Mouse (Mus musculus): Measurements from ENCODE around the gene Mgat5. TPM values are rescaled to one million over a fixed set of nuclear protein-coding genes. Genes with fewer than 3 reads are reported as not detected.

Mgat5 gene
- total RNA-seq, 2 experiments from 2014 or later, result 18.3 to 24.9 TPM

DNA sequence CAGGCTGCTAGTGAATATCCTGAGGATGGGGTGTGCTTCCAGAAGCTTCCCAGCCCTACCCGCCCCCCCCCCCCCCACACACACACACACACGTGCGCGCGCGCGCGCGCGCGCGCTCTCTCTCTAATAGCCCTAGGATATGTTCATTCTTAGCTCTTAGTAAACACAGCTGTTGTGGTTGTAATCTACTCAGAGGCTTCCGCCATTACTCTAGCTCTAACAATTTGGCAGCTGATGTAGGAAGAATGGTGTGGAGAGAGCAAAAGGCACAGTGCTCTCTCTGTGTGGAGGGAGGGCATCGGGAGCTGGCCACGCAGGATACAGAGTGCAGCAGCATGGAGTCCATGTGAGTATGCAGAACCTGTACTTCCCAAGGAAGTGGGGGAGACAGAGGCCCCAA, 216.0 kb downstream of the Mgat5 start:
- DNase-seq (ENCODE audit: low spot score in 2 of 2), result no peak

DNA sequence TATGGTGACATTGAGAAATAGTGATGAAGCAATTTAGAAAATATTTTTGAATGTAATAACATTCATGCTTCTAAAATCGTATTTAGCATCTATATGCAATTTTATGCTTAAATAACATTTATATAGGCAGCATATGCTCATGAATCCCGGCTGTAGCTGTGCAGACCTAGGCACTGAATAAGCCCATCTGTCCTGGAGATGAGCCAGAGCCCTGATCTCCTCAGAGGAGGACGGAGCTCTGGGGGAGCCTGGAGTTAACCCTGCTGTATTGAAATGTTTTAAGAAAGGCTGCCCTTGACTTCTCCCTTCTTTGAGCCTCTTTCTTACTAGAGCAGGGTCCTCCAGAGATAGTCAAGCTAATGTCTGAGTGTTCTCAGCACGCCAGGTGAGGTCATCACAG, 217.8 kb downstream of the Mgat5 start:
- DNase-seq (ENCODE audit: low spot score in 2 of 2), result no peak

- DNase-seq (ENCODE audit: low spot score in 2 of 2), result no peak
Observed at GRCm38 (mm10) chr1:127425021-127425532, 220.3 kb downstream of the Mgat5 start.

DNA sequence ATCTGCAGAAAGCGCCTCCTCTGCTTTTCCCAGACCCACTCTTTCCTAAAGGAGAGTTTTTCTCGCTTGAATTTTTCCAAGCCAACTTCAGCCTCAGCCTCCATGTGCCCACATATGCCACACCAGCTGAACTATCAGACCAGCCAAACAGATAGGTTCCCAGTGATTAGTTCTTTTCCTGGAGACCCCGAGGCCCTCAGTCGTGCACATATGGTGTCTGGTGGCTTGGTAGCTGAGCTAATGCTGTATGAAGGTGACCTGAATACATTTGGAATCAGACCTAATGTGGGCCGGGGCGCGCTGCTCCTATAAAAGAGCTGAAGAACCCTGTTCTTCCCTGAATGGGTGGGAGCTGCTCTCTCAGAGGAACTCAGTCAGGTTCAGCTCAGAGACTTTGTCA, 225.5 kb downstream of the Mgat5 start:
- no peak for DNase-seq (ENCODE audit: low spot score in 2 of 2)

GRCm38 (mm10) chr1:127434829-127435228, 230.0 kb downstream of the Mgat5 start:
- DNase-seq (ENCODE audit: low spot score in 2 of 2), result no peak

GRCm38 (mm10) chr1:127437091-127437490, 232.3 kb downstream of the Mgat5 start:
- no peak for DNase-seq (ENCODE audit: low spot score in 2 of 2)

- no peak for DNase-seq (ENCODE audit: low spot score in 2 of 2)
Observed at GRCm38 (mm10) chr1:127439452-127439891, 234.7 kb downstream of the Mgat5 start.

DNA sequence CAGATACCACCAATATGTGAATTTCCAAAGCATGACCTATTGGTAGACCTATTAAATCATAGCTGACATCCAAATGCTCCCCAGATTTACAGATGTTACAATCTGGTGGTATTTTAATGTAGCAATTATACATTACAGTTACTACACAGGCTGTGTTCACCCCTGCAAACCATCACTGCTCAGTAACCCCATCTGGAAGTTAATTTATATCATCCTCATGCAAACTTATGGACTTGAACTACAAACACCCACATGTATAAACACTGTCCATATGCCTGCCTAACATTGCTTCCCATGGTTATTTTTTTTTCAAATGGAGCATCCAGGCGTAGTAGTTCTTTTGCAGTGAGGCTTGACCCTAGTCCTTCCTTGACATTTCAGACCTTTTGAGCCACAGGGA, 236.2 kb downstream of the Mgat5 start:
- DNase-seq (ENCODE audit: low spot score in 2 of 2), result no peak

DNA sequence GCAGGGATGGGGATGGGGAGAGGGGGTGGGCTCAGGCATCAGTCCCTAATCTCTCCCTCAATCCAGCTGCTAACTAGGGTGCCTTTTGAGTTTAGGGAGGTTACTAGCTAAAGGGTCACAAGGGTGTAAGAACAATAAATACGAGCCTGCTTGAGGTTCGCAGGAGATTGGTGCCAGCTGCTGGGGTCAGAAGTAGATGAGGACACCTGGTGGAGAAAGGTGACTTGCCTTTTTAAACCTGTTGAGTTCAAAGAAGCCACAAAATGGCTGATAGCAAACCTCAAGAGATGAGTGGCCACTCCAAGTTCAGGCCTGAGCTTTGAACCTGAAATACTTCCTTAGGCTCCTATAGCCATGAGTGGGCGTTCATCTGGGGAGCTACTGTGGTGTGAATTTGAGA, 236.9 kb downstream of the Mgat5 start:
- no peak for DNase-seq (ENCODE audit: low spot score in 2 of 2)

DNA sequence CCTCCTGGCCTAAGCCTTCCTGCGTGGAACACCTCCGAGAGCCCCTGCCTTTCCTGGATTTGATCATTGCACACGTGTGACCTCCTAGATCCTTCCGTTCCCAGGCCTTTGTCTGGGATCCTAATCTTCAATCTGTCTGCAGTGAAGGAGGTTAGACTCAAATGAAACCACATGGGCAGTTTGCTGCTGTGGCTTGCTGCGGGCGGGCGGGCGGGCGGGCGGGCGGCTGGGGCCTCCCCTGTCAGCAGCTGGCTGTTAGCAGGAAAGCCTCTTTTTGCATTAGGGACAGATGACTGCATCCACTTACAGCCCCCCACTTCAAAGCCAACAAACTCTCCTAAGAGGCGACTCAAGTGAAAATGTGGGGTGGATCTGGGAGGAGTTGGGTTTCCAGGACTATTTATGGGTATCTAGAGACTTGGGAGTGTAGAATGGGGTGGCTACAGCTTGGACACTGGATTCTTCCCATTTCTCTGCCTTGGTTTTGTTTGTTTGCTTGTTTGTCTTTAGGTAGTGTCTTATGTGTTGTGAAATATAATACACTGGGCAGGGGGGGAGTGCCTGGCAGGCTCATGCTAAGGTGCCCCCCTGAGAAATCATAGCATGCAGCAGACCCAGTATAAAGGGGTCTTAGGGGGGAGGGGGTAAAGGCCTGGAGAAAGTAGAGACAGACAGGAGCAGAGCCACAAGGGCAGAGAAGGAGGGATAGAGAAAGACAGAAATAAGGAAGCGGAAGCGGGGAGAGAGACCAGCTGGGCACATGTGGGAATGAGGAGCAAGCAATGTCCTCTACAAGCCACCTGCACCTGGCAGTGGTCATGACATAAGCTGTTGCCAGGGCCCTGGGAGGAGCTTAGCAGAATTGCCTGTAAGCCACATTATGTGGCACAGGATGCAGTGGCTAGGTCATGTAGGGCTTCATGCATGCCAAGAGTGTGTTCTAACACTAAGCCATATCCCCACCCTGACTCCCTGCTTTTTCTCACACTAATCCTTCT, 238.4 kb downstream of the Mgat5 start:
- no peak for DNase-seq (ENCODE audit: low spot score in 2 of 2)

DNA sequence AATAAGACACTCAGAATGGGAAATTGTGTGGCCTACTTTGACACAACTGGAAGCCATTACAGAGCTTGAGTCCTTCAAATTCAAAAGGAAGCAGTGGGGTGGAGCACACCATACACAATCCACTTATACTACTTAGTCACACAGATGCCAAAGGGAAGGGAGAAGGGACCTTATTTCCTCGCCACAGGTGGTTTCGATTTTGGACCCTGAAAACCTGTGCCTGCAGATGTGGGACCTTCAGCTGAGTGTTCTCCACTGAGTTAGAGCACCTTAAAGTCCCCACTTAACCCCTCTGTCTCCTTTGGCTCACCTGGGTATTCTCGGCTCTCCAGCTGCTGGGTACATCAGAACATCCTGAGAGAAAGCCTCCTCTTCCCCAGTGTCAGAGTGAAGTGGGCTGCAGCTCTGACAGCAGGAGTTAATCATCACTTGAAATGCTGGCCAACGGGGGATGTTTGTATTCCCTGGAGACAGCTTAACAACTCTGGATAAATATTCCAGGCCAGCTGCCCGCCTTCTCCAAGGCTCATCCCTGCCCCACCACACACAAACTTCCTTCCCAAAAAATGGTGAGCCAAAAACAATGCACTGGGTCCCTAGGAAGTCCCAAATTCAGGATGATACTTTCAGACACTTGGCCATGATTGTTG, 240.1 kb downstream of the Mgat5 start:
- DNase-seq (ENCODE audit: low spot score in 2 of 2), result no peak

DNA sequence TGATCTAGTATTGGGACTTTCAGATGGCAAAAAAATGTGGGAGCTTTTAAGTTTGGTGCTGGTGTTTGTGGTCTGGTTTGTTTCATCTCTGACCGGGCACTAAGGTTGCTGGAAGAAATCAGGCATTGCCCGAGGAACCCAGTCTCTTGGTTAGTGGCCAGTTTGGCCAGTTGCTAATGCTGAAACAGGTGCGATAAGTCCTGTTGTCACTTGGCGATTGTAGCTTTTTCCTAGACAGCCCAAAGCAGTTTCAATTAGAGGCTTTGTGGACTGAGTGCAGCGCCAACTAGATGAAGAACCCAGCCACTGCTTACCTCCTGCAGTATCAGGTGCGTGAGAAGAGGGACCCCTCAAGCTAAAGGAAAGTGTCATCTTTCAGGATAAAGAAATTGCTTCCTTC, 248.6 kb downstream of the Mgat5 start:
- DNase-seq (ENCODE audit: low spot score in 2 of 2), result no peak

DNA sequence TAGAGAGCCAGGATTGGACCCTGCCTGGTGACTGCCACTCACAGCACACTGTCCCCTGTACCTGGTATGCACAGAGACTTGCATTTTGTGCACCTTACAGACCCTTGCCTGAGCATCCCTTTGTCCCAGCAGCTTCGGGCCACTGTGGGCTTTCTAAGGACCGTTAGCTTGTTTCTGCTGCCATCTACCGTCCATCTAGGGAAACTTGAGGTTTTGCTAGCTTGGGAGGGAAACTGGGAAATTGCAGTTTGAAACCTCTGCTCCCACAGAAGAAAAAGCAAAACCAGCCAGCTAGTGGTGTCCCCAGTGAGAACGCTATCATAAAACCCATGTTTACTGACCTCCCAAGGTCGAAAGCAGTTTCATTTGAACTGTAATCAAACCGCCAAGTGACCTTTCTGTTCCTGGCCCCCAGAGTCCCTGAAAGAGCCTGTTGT, 254.2 kb downstream of the Mgat5 start:
- peak in 1 of 2 experiments; percentile 16 for DNase-seq (ENCODE audit: low spot score in 2 of 2)

DNA sequence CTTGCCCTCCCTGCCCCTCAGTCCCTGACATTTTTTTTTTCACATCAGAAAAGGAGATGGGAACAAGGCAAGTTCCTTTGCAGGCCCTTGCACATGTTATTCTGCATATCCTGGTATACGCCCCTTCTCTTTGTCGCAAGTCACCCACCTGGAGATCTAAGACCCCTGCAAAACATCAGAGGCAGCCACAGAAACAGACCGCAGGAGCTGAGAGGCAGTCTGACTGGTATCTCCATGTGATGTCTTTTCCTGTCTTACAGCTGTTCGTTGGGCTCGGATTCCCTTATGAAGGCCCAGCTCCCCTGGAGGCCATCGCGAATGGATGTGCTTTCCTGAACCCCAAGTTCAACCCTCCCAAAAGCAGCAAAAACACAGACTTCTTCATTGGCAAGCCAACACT, 254.8 kb downstream of the Mgat5 start:
- no peak for DNase-seq (ENCODE audit: low spot score in 2 of 2)

DNA sequence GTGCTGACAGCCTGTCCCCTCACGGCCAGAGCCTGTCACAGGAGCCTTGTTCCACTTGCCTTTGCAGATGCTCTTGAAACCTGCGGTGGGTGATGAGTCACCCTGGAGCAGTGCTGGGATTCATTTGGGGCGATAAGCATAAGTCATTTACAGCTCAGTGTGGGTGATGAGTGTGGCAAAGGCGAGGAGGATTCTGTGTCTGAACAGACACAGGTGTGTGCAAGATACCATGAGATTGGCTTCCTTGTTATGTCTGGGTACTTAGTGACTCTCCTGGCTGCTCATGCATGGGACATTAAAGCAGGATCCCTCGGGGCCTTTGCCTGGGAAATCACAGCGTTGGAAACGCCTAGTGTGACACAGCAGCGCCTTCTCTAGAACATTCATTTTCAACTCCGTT, 256.2 kb downstream of the Mgat5 start:
- DNase-seq (ENCODE audit: low spot score in 2 of 2), result no peak

DNA sequence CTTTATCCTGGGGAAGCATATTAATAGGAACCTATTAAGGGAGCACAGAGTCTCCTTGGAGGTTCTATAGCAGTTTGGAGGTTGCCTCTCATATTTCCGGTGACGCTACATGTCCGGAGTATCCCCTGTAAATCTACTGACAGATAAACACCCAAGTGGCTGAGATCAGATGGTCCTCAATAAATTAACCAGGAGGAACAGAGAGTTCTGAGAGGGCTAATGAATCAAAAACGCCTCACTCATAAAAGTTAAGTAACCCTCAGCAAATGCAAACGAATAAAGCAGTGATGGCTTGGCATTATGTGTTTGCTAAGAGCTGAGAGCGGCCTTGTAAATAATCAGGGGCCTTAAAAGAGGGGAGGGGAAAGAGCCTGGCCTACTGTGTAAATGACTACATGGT, 259.2 kb downstream of the Mgat5 start:
- DNase-seq (ENCODE audit: low spot score in 2 of 2), result no peak

GRCm38 (mm10) chr1:127465292-127465691, 260.5 kb downstream of the Mgat5 start:
- DNase-seq (ENCODE audit: low spot score in 2 of 2), result no peak

DNA sequence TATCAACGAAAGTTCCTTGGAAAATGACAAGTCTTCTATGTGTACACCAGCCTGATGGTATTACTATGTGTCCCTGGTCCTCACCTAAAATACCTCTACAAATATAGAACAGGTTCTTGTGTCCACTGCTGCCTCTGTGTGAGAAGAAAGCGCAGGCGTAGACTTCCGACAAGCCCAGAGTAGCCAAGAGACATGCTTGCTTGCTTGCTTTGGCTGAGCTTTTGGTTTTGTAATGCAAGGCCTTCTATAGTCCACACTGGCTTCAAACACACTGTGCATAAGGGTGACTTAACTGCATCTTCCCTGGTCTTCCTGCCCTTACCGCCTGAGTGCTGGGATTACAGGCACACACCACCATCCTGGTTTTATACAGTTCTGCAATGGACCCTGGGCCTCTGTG, 262.4 kb downstream of the Mgat5 start:
- no peak for DNase-seq (ENCODE audit: low spot score in 2 of 2)

DNA sequence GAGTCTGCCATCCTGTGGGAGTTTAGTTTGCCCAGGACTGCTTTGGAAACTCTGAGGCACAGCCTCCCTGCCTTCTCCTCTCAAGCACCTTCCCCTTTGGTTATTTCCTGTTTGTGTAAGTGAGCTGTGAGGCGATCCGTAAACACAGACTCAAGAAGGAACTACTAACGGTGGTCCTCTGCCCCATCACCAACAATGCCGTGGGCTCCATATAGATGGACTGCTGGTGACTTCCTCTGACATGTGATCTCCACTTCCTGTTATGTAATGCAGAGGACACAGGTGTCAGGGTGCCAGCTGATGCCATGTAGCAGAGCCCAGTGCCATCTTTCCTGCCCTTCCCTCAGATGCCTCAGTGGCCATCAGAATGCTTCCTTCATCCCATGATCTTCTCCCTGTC, 265.4 kb downstream of the Mgat5 start:
- no peak for DNase-seq (ENCODE audit: low spot score in 2 of 2)

DNA sequence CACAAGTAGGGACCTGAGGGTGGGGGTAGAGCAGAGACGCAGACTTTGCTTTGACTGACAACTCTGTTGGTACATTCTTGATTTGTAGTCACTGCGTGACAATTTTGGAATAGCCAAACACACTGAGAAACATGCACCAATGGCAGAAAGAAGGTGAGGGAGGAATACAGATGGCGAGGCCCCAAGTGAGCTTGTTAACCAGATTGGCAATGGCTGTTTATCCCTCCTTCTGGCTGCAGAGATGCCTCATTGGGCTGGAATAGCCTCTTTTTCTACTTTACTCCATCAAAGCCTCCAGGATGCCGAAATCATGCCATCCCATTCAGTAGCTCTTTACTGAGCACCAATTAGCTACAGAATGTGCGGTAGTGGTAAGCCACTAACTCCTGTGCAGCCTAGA, 270.9 kb downstream of the Mgat5 start:
- DNase-seq (ENCODE audit: low spot score in 2 of 2), result no peak

DNA sequence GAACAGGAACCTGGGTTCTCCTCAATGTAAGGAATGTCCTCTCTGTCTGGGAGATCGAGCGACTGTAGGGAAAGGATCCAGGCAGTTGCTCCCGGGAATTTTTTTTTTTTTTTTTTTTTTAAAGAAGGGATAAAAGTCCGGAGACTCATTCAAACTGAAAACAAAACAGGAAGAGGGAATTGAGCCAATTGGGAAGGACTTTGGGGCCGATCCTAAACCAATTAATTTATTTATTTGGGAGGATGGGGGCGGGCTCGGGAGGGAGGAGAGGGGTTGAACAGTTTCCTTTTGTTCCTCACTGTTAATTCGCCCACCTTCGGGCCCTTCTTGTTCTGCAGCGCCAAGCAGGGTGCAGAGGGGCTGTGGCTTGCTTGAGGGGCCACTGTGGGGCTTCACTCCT, 278.1 kb downstream of the Mgat5 start:
- no peak for DNase-seq (ENCODE audit: low spot score in 2 of 2)

DNA sequence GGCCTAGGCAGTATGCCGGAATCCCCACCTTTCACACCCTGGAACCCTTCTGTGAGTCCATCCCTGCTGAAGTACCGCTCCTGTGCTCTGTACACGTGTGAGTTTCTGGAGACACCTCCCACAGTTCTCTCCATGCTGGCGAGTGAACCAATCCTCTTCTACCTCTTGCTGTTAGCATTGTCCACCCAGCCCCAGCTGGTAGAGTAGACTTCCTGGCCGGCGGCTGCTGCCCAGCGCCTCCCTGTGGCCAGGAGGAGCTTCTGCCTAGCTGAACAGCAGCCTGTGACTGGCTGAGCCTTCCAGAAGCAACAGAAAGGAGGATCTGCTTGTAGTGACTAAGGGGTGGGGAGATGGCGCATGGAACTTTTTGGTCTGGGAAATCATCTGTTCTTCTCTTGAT, 279.4 kb downstream of the Mgat5 start:
- no peak for DNase-seq (ENCODE audit: low spot score in 2 of 2)

Data from adrenal gland, postnatal 4 days (tissue).